Mouse (Mus musculus) kidney, adult 8-10 months (tissue): ENCODE results near the gene Gm8271.
"Not testable (repeated sequence)": the region's sequence is repeated elsewhere in the genome, so short reads cannot be mapped to it uniquely, and the experiment has no call there.

Experiments
- DNase-seq, 2 experiments: peaks; one replicate each; pipeline ENCODE4 v3.0.0; 2022

The Gm8271 gene

GRCm38 (mm10) chr14:5185493-5185892 is at the start of gene Gm8271:
Gene Gm8271 (plus strand): TSS chr14:5185793.
- not testable (repeated sequence) for DNase-seq

DNA sequence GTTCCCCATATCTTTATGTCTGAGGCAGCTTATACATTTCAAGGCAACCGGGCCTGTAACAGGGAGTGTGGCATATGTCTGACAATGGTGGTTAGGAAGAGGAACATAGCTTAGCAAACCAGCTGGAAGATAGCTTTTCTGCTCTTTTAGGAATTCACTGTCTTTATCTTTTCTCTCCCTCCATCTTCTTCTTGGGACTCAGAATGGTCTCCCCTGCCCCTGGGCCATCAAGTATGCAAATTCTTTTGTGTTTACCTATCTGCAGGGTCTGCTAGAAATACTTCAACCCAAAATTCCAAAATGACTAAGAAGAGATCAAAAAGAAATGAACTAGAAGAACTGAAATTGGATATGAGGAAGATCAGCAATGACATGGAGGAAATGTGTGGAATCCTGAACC is 21.4 kb upstream of the Gm8271 start, which contains the start of gene Gm3317:
TSS of gene Gm3317 (plus strand) at position 301 of the 400 bp plus-strand sequence.
- not testable (repeated sequence) for DNase-seq
